Mouse (Mus musculus) NIH3T3 (cell line): ENCODE data around the gene Srrm4.
A peak's percentile ranks its signal among the peaks of the same experiment; 100 is the strongest.

Source experiments
- DNase-seq: peaks from one replicate; pipeline ENCODE4 v3.0.0-alpha.2; 2012; ENCODE audit warnings: low read depth

The Srrm4 gene

DNA sequence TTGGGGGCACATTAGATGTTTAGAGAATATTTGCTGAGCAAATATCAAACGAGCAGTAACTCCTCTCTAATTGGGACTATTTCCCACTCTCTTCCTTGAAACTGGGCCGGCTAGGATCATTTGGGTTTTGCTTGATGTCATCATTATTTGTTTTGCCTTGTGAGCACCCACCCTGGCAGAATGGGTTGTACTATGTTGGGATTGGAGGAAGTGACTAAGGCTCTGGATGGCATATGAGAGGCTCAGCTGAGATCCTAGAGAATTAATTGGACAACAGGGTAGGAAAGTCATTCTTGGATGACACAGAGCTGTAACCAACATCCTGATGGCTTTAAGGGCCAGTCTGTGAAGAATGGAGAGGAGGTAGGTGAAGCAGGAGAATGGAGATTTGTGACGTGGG is 185.1 kb downstream of the Srrm4 start:
- DNase-seq: no peak

DNA sequence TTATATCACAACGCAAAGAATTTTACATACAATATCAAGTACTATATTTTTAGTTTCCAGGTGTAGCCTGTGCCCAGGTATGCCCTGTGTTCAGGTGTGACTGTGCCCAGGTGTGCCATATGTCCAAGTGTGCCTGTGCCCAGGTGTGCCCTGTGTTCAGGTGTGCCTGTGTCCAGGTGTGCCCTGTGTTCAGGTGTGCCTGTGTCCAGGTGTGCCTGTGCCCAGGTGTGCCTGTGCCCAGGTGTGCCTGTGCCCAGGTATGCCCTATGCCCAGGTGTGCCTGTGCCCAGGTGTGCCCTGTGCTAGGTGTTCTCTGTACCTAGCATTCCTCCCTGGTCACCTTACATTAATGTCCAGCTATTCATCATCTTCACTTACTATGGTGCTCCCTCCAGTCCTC is 185.7 kb downstream of the Srrm4 start:
- DNase-seq: no peak

DNA sequence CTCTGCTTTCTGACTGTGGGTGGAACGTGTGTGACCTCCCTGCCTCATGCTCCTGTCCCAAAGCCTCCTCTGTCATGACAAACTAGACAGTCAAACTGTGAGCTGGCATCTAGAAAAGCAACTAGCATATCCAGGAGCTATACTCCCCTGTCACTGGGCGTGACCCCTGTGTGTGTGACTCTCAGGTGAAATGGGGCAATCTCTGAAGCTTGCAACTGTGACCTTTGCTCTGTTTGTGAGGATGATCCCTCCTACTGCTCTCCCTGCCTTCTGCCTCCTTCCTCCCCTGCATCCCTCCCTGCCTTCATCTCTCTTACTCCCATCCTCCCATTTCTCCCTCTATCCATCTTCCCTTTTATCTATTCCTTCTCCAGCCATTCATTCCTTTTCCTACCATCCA is 187.6 kb downstream of the Srrm4 start:
- no peak for DNase-seq

DNA sequence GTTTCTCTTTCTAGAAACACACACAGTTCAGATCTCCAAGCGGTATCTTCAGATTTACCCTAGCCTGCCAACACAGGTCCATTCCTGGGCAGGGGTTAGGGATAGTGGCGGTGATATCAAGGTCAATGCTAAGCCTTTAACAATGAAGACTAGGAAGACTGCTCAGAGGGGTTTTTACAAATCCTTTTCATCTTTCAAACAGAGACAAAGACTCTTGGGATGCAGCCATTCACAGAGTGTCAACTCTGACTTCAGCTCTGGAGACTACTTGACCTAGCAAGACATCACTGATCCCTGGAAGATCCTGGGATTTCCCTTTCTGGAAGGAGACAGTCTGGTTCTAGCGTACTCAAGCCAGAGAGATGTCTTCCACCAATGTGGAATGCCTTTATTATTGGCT is 190.8 kb downstream of the Srrm4 start:
- DNase-seq: no peak

DNA sequence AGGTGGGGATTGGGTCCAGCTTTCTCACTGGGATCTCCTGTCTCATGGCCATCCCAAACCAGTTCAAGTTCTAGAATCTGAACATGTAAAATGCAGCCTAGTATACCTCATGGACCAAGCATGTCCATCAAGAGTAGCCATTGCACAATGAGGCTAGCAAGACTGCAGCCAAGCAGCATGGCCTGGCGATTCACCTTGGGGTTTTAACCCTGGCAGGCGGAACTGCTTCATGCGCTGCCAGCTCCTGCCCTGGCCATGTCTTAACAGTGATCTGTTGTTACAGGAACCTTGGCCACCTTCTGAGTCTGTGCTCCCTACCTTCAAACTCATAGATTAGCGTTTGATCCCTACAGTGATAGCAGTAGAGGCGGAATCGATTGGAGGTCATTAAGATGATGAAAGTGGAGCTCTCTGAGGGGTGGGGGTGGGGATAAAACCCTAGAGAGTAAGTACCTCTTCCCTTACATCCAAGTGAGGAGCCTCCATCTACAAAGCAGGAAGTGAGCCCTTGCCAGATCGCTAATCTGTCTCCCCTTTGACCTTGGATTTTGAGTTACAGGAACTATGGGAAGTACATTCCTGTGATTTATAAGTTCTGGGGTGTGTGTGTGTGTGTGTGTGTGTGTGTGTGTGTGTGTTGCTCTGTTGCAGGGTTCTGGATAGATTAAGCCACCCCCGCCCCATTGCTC is 191.4 kb downstream of the Srrm4 start:
- no peak for DNase-seq

DNA sequence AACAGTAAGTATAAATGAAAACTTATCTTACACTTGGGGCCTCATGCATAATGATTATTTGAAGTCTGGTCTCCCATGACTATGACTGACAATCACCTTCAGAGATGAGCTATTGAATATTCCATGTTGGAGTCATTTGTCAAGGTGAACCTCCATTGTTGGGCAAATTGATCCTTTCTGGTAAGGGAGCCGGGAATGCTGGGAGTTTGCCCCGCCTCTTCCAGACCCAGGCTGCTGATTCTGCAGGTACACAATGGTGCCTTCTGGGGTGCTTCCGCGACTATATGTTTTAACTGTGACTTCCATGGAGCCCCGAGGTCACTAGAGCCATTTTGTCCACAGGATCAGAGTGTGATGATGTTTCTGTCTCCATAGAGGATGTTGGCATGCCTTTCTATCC is 195.5 kb downstream of the Srrm4 start:
- DNase-seq: no peak

DNA sequence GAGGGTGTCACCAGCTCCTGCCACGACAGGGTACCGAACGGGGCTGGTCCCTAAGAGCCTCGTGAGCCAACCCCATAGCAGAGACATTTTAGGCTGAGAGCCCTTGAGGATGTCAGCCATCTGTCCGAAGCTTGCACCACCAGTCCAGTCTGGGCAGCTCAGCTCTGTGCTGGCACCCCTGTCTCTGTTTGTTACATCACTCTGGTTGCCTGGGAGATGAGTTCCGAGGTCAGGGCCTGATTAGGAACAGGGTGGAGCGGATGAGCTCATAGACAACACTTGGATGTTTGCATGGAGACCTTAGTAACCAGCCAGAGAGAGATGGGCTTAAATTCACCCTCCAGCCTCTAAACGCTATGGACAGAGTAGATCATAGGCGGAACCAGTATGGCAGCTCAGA is 199.0 kb downstream of the Srrm4 start:
- DNase-seq: no peak

DNA sequence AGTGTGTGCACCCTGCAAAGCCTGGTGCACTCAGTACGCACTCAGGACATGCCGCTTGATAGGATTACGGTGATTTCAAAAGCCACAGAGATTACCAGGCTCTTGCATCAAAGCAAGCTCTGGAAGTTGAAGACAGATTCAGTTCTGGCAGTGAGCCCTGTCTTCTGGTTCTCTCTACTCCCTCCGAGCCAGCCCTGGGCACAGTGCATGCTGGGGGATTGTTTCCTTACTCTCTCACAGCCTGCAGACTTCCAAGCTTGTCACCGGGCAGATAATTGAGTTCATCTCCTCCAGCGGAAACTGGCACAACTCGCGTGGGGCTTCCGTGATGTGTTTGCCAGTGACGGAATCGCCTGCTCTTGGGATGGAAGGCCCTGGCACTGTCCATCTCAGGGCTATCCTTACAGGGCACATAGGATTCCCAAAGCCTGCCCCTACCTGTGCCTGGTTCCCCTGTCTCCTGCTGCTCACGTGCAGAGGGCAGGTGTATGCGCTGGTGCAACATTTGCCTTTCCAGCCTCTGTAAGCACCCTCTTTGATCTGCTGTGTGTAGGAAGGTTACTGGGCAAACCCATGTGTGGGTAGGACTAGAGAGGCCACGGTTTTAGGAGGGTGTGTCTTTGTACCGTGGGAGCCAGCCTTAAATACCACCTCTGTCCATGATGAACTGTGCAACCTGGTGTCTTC is 201.6 kb downstream of the Srrm4 start:
- DNase-seq: peak; percentile 47

DNA sequence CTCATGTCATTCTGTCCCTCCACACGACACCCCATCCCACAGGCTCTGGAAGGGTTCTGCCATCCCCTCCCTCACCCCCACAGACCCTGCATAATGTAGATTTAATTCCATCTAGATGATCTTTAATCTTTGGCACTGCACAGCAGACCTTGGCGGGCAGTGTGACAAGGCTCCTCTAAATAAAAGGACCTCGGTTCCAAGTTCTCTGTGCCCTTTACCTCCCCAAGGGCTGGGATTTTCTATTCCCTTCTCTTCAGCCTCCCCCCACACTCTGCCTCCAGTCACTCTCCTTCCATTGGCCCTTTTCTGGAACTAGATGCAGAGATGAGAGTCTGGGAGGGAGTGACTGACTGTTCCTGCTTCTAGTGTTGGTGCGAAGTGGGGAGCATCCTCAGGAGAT is 202.3 kb downstream of the Srrm4 start:
- no peak for DNase-seq
